Mouse (Mus musculus): ENCODE data around the gene Asgr1. TPM values are rescaled to one million over a fixed set of nuclear protein-coding genes. Genes with fewer than 3 reads are reported as not detected.
"Not testable (repeated sequence)": the region's sequence is repeated elsewhere in the genome, so short reads cannot be mapped to it uniquely, and the experiment has no call there.

Gene Asgr1
- total RNA-seq, 2 experiments from 2014 or later = not detected

DNA sequence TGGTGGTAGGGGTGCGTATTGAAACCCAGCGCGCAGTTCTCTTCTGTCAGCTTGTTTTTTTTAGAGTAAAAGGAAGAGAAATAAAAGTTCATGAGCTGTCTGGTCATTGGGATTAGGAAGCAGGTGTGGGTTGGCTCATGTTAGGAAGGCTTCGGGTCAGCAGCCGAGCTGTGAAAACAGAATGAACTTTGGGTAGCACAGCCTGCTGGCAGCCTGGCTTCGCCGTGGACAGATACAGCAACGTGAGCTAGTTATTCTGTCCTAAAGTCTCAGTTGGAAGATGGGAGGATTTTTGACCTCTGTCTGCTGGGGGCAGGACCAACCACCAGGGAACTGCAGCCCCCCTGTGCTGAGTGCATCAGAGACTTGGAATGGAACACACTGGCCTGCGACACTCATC is 3.9 kb downstream of the Asgr1 start:
- no peak for ATAC-seq (replicated peaks; ENCODE audit: low FRiP score, poor library complexity, severe bottlenecking)

- no peak for ATAC-seq (replicated peaks; ENCODE audit: low FRiP score, poor library complexity, severe bottlenecking)
Measured at GRCm38 (mm10) chr11:70059930-70060329, 6.0 kb downstream of the Asgr1 start.

GRCm38 (mm10) chr11:70063053-70063452 is 9.2 kb downstream of the Asgr1 start:
- ATAC-seq (replicated peaks; ENCODE audit: low FRiP score, poor library complexity, severe bottlenecking) = no peak

DNA sequence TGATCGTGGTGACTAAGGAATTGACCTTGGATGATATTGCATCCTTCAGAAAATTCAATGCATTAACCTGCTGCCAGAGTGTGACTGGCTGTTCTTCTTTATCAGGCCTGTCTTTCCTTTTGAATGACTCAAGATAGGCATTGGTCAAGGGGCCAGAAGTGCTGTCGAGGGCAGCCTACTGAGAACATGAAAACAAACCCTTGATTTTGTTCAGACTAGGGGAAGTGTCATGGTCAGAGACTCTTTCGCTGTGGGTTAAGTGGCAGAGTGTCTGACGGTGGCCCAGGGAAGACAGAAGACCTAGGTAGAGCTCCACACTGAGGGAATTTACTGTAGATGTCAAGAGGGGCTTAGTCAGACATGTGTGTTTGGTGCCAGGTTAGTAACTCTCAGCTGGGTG is 12.8 kb downstream of the Asgr1 start:
- no peak for ATAC-seq (replicated peaks; ENCODE audit: low FRiP score, poor library complexity, severe bottlenecking)

DNA sequence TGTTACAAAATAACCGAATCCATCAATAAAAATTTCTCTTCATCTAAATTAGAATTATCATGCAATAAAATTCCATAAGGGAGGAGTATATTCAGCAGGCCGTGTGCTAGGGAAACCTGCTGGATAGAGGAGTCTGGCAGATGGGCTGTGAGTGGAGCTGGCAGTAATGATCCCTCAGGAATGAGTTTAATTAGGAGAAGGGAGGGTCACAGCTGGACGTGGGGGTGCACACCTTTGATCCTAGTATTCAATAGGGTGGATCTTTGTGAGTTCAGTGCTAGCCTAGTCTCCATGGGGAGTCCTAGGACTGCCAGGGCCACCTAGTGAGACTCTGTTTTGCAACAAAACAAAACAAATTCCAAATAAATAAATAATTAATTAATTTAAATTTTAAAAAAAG is 14.4 kb downstream of the Asgr1 start:
- ATAC-seq (replicated peaks; ENCODE audit: low FRiP score, poor library complexity, severe bottlenecking) = no peak

GRCm38 (mm10) chr11:70070057-70070456 is 16.2 kb downstream of the Asgr1 start:
- ATAC-seq (replicated peaks; ENCODE audit: low FRiP score, poor library complexity, severe bottlenecking) = no peak

DNA sequence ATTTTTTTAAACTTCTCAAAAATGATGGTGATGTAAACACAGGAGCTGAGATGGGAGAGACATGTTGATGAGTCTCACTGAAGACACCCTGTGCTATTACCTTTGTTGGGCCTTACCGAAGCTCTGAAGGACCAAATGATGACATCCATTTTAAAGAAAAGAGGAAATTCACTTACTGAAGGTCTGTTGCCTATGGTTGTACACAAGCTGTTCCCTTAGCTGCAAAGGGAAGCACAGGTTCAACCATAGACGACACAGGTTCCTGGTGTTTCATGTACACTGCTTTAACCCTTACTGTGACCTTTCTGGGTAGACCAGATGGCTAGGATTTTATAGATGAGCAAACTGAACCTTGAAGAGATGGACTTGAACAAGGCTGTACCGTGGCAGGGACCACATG is 16.7 kb downstream of the Asgr1 start:
- not testable (repeated sequence) for ATAC-seq (replicated peaks; ENCODE audit: low FRiP score, poor library complexity, severe bottlenecking)

DNA sequence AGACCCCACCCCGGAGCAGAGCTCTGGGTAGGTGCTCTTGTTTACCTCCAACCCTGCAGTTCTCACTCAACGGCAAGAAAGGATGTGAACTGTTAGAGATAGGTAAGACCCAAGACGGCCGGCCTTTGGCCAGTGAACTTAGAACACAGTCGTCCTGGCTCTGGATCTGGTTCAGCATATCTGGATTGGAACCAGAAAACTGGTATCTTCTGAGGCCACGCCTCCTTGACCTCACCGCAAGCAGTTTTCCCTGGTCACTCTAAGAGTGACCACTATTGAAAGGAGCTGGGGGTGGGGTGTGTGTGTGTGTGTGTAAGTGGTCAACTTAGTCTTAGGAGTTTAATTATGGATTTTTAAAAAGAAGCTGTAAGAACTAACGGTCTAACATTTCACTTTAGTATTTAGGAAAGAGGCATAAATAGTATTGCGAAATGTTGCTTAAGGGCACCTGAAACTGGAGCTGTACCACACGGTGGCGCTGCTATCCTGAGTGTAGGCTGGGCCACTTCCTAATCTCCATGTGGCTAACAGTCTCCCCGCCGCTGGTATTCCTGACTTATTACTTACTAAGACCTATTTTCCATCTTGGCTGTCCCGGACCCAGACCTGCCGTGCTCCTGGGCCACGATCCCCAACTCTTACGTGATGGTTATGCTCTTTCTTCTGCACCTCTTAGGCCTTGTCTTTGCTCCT is 20.6 kb downstream of the Asgr1 start:
- ATAC-seq (replicated peaks; ENCODE audit: low FRiP score, poor library complexity, severe bottlenecking) = peak; percentile 69

- peak; percentile 71 for ATAC-seq (replicated peaks; ENCODE audit: low FRiP score, poor library complexity, severe bottlenecking)
Measured at GRCm38 (mm10) chr11:70075581-70075980, 21.7 kb downstream of the Asgr1 start.

DNA sequence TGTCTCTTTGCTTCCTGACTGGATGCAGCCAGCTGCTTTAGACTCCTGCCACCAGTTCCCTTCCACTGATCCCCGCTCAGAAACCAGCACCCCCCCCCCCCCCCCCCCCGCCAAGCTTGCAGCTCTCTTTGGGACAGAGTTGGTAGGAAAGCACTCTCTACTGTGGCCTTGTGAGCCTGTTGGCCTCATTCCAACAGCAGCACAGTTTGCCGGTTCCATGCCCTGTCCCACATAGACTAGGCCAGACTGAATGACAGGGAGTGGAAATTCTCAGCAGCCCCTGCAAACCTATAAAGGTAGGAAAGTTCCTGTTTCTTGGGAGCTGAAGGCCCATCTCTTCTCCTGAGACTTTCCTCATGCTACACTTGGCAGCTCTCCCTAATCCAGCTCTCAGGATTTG is 23.6 kb downstream of the Asgr1 start:
- no peak for ATAC-seq (replicated peaks; ENCODE audit: low FRiP score, poor library complexity, severe bottlenecking)

- peak; percentile 59 for ATAC-seq (replicated peaks; ENCODE audit: low FRiP score, poor library complexity, severe bottlenecking)
Measured at GRCm38 (mm10) chr11:70079175-70079574, 25.3 kb downstream of the Asgr1 start.

GRCm38 (mm10) chr11:70079928-70080327 is 26.0 kb downstream of the Asgr1 start:
- peak; percentile 33; the same call in 1 of the 2 replicates for ATAC-seq (replicated peaks; ENCODE audit: low FRiP score, poor library complexity, severe bottlenecking)

GRCm38 (mm10) chr11:70080803-70081590 is 27.1 kb downstream of the Asgr1 start:
- ATAC-seq (replicated peaks; ENCODE audit: low FRiP score, poor library complexity, severe bottlenecking) = no peak

- ATAC-seq (replicated peaks; ENCODE audit: low FRiP score, poor library complexity, severe bottlenecking) = no peak
Measured at GRCm38 (mm10) chr11:70084563-70084962, 30.7 kb downstream of the Asgr1 start.

- no peak for ATAC-seq (replicated peaks; ENCODE audit: low FRiP score, poor library complexity, severe bottlenecking)
Measured at GRCm38 (mm10) chr11:70091986-70092783, 38.3 kb downstream of the Asgr1 start, which contains the start of gene Asgr2. Gene Asgr2, plus strand, starts transcription at chr11:70092644.

DNA sequence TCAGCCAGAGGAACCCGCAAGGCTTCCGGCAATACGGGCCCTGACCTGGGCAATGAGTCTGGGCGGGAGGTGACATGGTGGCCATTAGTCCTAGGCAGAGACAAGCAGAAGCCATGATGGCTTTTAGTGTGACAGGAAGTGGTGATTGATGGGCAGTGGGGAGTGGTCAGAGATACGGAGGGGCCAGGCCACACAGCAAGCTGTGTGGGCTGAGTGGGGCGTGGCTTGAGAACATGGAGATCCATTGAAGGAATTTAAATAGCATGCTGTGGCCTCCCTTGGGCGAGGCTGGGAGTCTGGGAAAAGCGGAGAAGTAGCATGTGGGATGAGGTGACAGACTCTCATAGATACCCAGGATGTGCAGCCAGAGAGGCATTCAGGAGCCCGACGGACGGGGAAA is 43.5 kb downstream of the Asgr1 start:
- no peak for ATAC-seq (replicated peaks; ENCODE audit: low FRiP score, poor library complexity, severe bottlenecking)

DNA sequence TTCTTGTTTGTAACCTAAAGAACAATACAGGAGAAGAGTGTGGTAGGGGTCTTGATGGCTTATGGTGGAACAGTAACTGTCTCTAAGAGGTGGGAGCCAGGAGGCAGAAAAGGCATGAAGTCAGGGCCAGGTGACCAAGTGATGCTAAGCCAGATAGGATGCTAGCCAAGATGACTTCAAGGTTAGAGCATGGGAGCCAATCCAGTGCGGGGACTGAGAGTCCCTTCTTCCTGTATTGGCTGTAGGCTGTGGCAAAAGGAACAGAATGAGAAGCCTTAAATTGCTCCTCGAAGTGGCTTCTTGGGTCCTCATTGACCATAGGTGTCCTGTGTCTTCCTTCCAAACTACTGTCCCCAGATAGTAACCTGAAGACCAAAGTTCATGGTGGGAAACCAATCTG is 45.2 kb downstream of the Asgr1 start:
- ATAC-seq (replicated peaks; ENCODE audit: low FRiP score, poor library complexity, severe bottlenecking) = no peak

- ATAC-seq (replicated peaks; ENCODE audit: low FRiP score, poor library complexity, severe bottlenecking) = no peak
Measured at GRCm38 (mm10) chr11:70099809-70100208, 45.9 kb downstream of the Asgr1 start.

DNA sequence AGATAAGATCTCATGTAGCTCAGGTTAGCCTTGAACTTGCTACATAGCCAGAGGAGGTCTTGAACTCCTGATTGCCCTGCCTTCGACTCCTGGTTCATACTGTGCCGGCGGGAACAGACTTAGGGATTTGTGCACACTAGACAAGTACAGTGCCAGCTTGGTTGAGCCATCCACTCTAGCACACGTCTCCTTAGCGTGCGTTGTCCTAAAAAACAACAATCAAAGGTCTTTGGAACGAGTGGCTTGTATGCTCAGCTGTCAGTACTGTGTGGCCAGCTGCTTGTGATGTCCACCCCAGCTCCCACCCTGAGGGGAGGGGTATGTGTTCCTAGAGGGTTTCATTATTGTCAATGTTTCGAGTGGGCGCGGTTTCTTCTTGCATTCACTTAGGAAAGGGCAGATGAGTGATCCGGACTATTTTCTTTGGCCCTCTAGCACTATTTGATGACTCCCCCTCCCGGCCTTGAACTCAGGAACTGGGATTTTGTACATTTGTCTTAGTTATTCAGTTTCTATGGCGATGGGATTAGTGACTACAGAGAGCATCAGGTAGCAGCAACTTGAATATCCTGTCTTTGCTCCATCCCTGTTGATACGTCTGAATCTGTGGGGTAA is 49.9 kb downstream of the Asgr1 start:
- ATAC-seq (replicated peaks; ENCODE audit: low FRiP score, poor library complexity, severe bottlenecking) = no peak

- no peak for ATAC-seq (replicated peaks; ENCODE audit: low FRiP score, poor library complexity, severe bottlenecking)
Measured at GRCm38 (mm10) chr11:70107085-70107484, 53.2 kb downstream of the Asgr1 start.
